Mouse (Mus musculus): ENCODE data around the gene Gm14226.
"Not testable (repeated sequence)": the region's sequence is repeated elsewhere in the genome, so short reads cannot be mapped to it uniquely, and the experiment has no call there.

- TF ChIP-seq CTCF (IDR thresholded peaks at IDR 0.05; ENCODE audit: extremely low read depth, insufficient read length, insufficient replicate concordance, low read depth, low read length); POLR2A (IDR thresholded peaks at IDR 0.05; ENCODE audit: low read depth, low read length): not testable (repeated sequence)
Observed at GRCm38 (mm10) chr2:155020247-155020826, 2.3 kb downstream of the Gm14226 start.
